Mouse (Mus musculus) embryonic facial prominence, embryonic 14.5 days (tissue): Measurements from ENCODE around the gene Gnb5. TPM values are rescaled to one million over a fixed set of nuclear protein-coding genes. Genes with fewer than 3 reads are reported as not detected.

Experiments
- ATAC-seq: fragments of 200-750 bp; cut with Nextera tagmentation; 2 replicates; pipeline ENCODE4 v1.8.0; 2017; ENCODE audit warnings: low read depth, moderate number of reproducible peaks, moderate TSS enrichment
- DNase-seq: peaks from one replicate; pipeline ENCODE4 v3.0.0-alpha.2; 2015; ENCODE audit warnings: low spot score
- H3K27ac ChIP-seq: fragments of 300-500 bp; sonication (generic); replicated peaks from 2 replicates; pipeline ENCODE4 v1.5.1; 2014; ENCODE audit warnings: low read depth, mild to moderate bottlenecking, low read length, moderate library complexity
- H3K27me3 ChIP-seq: fragments of 300-500 bp; sonication (generic); replicated peaks from 2 replicates; pipeline ENCODE4 v1.6.1; 2014; ENCODE audit warnings: low read length; ENCODE audit not compliant: control insufficient read depth, insufficient read depth
- H3K36me3 ChIP-seq: fragments of 300-500 bp; sonication (generic); 2 replicates; pipeline ENCODE4 v1.6.1; 2014; ENCODE audit warnings: low read length, mixed read lengths; ENCODE audit not compliant: control insufficient read depth, insufficient read depth
- H3K4me1 ChIP-seq: fragments of 300-500 bp; sonication (generic); 2 replicates; pipeline ENCODE4 v1.6.1; 2014; ENCODE audit warnings: antibody characterized with exemption, low read length; ENCODE audit not compliant: control insufficient read depth, insufficient read depth
- H3K4me2 ChIP-seq: fragments of 300-500 bp; sonication (generic); 2 replicates; pipeline ENCODE4 v1.6.1; 2014; ENCODE audit warnings: low read depth, mild to moderate bottlenecking, low read length, moderate library complexity, mixed read lengths
- H3K4me3 ChIP-seq: fragments of 300-500 bp; sonication (generic); 2 replicates; pipeline ENCODE4 v1.5.1; 2014; ENCODE audit warnings: low read depth, mild to moderate bottlenecking, low read length
- H3K9ac ChIP-seq: fragments of 300-500 bp; sonication (generic); 2 replicates; pipeline ENCODE4 v1.6.1; 2014; ENCODE audit warnings: low read depth, mild to moderate bottlenecking, low read length, moderate library complexity, mixed read lengths
- H3K9me3 ChIP-seq: fragments of 300-500 bp; sonication (generic); 2 replicates; pipeline ENCODE4 v1.6.1; 2016; ENCODE audit warnings: low read length; ENCODE audit not compliant: control insufficient read depth
- WGBS: fragments of 180-500 bp; shearing (Covaris S2); extraction: QIAGEN DNeasy Blood & Tissue Kit; methylation state at CpG from one replicate; pipeline ENCODE4 v1.1.7; 2014; 5-methylcytosine and 5-hydroxymethylcytosine counted together
- polyA plus RNA-seq: library from polyadenylated mRNA; unstranded; fragments of >200 nt; fragmentation: Nextera tagmentation; extraction: Ambion mirVana; gene quantifications from 2 replicates; pipeline ENCODE4 v1.2.1, GENCODE M21; 2014

Gene Gnb5
- polyA plus RNA-seq, 1 experiment from 2014 or later: 30.3 TPM

DNA sequence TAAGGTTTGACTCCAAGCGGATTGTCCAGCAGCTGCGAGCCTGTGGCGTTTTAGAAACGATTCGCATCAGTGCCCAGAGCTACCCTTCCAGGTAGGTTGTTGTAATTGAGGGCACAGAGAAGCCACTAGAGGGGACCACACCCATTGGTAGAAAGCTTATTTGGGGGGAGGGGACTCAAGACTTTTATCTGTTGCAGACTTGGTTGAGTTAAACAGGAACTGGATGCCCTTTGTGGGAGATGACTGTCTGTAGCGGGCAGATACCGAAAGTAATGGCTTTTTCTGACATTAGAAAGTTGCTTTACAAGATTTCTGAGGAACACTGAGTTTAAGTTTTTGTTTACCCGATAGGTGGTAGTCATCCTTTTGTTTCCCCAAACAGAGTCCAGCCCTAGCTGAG, 34.5 kb upstream of the Gnb5 start:
- Histone ChIP-seq H3K9ac (no peak overlapping the region), H3K27me3 (no peaks in the 10 kb centered on the region), H3K36me3 (no peaks in the 10 kb centered on the region), H3K4me3 (no peak overlapping the region), H3K4me2 (no peak overlapping the region), H3K4me1 (no peaks in the 10 kb centered on the region), H3K9me3 (no peaks in the 10 kb centered on the region), H3K27ac (no peak overlapping the region)
- DNase-seq (no peak), ATAC-seq (no peak)
- 88% methylated on average over 8 of the region's 8 CpGs for WGBS

GRCm38 (mm10) chr9:75273646-75274045, 32.4 kb upstream of the Gnb5 start:
- H3K4me1 ChIP-seq: no peaks in the 10 kb centered on the region
- H3K4me3 ChIP-seq: no peak overlapping the region
- 52% methylated on average over 6 of the region's 6 CpGs for WGBS
- H3K36me3 ChIP-seq: no peaks in the 10 kb centered on the region
- no peak overlapping the region for H3K27ac ChIP-seq
- H3K9ac ChIP-seq: no peak overlapping the region
- DNase-seq: no peak
- H3K9me3 ChIP-seq: no peaks in the 10 kb centered on the region
- H3K27me3 ChIP-seq: no peaks in the 10 kb centered on the region
- ATAC-seq: no peak
- H3K4me2 ChIP-seq: no peak overlapping the region

DNA sequence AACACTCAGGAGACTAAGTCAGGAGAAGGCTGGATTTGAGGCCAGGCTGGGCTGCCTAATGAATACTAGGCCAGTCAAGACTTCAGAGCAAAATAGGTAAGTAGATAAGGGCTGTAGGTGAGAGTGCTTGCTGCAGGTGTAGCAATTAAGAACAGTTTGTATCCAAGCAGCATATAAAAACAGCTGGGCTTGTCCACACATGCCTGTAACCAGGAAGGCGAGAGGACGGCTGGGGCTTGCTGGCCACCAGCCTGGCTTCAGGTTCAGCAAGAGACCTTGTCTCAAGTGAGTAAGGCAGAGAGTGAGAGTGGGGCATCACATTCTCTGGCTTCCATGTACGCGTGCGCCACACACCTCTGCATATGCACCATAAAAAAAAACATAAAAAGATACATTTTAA, 31.6 kb upstream of the Gnb5 start:
- Histone ChIP-seq H3K4me1 (no peaks in the 10 kb centered on the region), H3K4me3 (no peak overlapping the region), H3K9ac (no peak overlapping the region), H3K27ac (no peak overlapping the region), H3K9me3 (no peaks in the 10 kb centered on the region), H3K36me3 (no peaks in the 10 kb centered on the region), H3K4me2 (no peak overlapping the region), H3K27me3 (no peaks in the 10 kb centered on the region)
- ATAC-seq (no peak), DNase-seq (no peak)
- WGBS: 81% methylated on average over 5 of the region's 5 CpGs

DNA sequence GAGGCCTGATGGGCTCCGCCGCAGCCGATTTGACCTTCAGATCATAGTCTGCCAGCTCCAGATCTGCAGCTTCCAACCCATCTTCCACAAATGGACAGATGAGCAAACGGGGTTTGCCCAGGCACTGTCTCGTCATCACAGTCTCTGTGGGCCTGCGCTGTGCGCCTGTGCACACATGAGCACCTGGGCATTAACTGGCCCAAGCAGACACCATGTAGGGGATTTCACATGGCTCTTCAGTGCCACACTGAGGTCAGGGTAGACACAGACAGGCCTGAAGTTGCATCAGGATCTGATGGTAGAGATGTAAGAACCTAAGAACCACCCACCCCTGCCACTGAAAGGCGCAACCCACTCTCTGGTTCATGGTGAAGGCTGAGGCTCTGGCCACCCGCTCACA, 31.0 kb upstream of the Gnb5 start:
- Histone ChIP-seq H3K4me1 (no peaks in the 10 kb centered on the region), H3K9ac (no peak overlapping the region), H3K27me3 (no peaks in the 10 kb centered on the region), H3K4me2 (no peak overlapping the region), H3K27ac (no peak overlapping the region), H3K36me3 (no peaks in the 10 kb centered on the region), H3K9me3 (no peaks in the 10 kb centered on the region), H3K4me3 (no peak overlapping the region)
- 95% methylated on average over 9 of the region's 9 CpGs for WGBS
- DNase-seq: no peak
- no peak for ATAC-seq

DNA sequence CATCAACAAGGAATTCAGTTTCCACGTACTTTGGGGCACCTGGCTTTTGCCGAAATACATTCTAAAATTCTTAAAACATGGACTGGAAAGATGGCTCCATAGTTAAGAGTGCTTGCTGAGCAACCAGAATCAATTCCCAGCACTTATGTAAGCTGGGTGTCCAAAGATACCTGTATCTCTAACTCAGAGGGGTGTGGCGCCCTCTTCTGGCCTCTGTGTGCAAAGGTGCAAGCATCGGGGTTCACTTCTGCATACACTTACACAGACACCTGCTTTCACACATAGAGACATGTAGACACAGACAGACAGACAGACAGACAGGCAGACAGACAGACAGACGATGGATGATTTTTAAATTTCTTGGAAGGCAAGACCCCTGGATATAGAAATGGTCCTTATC, 25.3 kb upstream of the Gnb5 start:
- 48% methylated on average over 5 of the region's 5 CpGs for WGBS
- Histone ChIP-seq H3K9ac (no peak overlapping the region), H3K36me3 (no peaks in the 10 kb centered on the region), H3K27me3 (no peaks in the 10 kb centered on the region), H3K9me3 (no peaks in the 10 kb centered on the region), H3K4me3 (no peak overlapping the region), H3K27ac (no peak overlapping the region), H3K4me1 (no peaks in the 10 kb centered on the region), H3K4me2 (no peak overlapping the region)
- DNase-seq: peak; percentile 24
- ATAC-seq: no peak

DNA sequence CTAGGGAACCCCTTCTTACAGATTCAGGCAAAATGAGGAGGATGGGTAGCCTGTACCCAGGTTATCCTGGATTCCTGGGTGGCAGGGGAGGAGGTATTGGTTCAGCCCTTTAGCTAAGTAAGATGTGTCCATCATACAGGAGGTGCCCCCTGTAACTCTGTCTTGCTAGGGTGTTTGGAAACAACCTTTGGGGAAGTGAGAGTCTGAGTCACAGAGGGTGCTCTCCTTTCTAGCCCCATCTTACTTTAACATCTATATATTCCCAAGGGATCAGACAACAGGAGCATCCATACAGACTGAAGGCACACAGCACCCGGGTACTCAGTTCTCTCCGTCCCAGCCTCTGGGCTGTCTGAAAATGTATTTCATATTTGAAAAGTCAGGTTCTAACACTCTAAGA, 23.9 kb upstream of the Gnb5 start:
- H3K4me2 ChIP-seq: no peak overlapping the region
- no peak for ATAC-seq
- 90% methylated on average over 2 of the region's 2 CpGs for WGBS

DNA sequence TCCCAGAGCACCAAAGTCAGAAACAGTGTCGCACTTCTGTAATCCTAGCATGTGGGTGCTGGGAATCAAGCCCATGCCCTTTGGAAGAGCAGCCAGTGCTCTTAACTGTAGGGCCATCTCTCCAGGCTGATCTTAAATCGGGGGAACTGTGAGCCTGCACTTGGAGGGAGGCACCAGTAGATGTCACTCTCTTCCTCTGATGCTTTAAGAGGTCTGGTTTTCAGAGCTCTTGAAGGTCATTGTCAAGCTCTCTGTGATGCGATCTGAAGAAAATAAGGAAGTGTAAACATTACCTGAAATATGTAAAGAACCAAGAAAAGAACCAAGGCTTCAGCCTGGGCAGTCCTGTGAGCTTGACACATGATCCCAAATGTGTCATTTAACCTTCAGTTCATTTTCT, 23.3 kb upstream of the Gnb5 start:
- ATAC-seq (no peak), DNase-seq (peak; percentile 72)
- H3K4me1 ChIP-seq: no peaks in the 10 kb centered on the region
- H3K36me3 ChIP-seq: no peaks in the 10 kb centered on the region
- no peaks in the 10 kb centered on the region for H3K27me3 ChIP-seq
- no peaks in the 10 kb centered on the region for H3K9me3 ChIP-seq
- no peak overlapping the region for H3K9ac ChIP-seq
- WGBS: 17% methylated on average over 3 of the region's 3 CpGs
- no peak overlapping the region for H3K4me2 ChIP-seq
- H3K4me3 ChIP-seq: no peak overlapping the region
- H3K27ac ChIP-seq: no peak overlapping the region

More for the DNA sequence above, 23.9 kb upstream of the Gnb5 start:
- DNase-seq: no peak
- Histone ChIP-seq H3K27ac (no peak overlapping the region), H3K4me1 (no peaks in the 10 kb centered on the region), H3K36me3 (no peaks in the 10 kb centered on the region), H3K9me3 (no peaks in the 10 kb centered on the region), H3K9ac (no peak overlapping the region), H3K27me3 (no peaks in the 10 kb centered on the region), H3K4me3 (no peak overlapping the region)

DNA sequence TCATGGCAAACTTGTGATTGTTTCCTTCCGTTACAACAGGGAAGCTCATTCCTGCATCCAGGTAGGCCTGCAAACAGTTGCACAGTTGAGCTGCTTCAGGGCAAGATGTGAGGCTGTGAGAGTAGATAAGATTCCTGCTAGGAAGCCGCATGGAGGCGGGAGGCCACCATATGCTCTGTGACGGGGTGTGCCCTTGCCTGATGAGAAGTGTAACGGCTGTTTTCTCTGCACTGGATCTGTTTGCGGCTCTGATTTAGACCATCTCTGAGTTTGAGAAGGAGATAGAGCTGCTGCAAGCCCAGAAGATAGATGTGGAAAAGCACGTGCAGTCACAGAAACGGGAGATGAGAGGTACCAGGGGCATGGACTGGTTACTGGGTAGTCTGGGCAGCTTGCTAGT, 22.5 kb upstream of the Gnb5 start:
- Histone ChIP-seq H3K36me3 (no peaks in the 10 kb centered on the region), H3K4me3 (no peak overlapping the region), H3K9ac (no peak overlapping the region), H3K27ac (no peak overlapping the region), H3K9me3 (no peaks in the 10 kb centered on the region), H3K4me2 (no peak overlapping the region), H3K4me1 (no peaks in the 10 kb centered on the region), H3K27me3 (no peaks in the 10 kb centered on the region)
- 84% methylated on average over 8 of the region's 8 CpGs for WGBS
- no peak for ATAC-seq
- no peak for DNase-seq

- Histone ChIP-seq H3K27ac (no peak overlapping the region), H3K9ac (no peak overlapping the region), H3K4me3 (no peak overlapping the region), H3K36me3 (no peaks in the 10 kb centered on the region), H3K4me2 (no peak overlapping the region), H3K27me3 (no peaks in the 10 kb centered on the region), H3K4me1 (no peaks in the 10 kb centered on the region), H3K9me3 (no peaks in the 10 kb centered on the region)
- WGBS: 81% methylated on average over 6 of the region's 6 CpGs
- ATAC-seq: no peak
- no peak for DNase-seq
Observed at GRCm38 (mm10) chr9:75285363-75285762, 20.7 kb upstream of the Gnb5 start.
